Mouse (Mus musculus): ENCODE data around the gene Ehf. TPM values are rescaled to one million over a fixed set of nuclear protein-coding genes. Genes with fewer than 3 reads are reported as not detected.

The Ehf gene
- polyA plus RNA-seq, 1 experiment from 2014 or later: not detected

DNA sequence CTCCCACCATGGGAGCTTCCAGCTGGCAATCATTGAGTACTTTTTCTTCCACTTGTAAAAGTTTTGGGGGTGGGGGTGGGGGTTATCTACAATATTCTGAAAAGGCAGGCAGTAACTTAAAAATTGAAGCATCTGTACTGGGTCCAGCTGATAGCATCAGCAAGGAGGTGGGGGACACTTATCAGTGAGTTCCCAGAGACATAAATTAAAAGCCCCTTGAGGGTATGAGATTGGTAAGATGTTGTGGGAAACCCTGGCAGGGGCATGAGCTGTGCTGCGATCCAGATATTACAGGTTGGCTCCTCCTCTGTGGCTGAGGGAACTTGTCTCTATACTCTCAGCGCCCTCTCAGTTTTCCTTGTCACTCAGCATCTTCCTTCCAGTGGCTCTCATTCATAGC is 21.2 kb upstream of the Ehf start:
- WGBS: 92% methylated on average over 2 of the region's 2 CpGs
- Histone ChIP-seq H3K36me3 (replicated peaks) (no peaks in the 10 kb centered on the region), H3K27me3 (ENCODE audit: poor library complexity, severe bottlenecking) (no peaks in the 10 kb centered on the region), H3K27ac (no peak overlapping the region), H3K4me1 (peaks cover 3% of the 10 kb centered on the region; the same call in 1 of the 2 replicates), H3K9me3 (no peaks in the 10 kb centered on the region), H3K4me3 (no peak overlapping the region)
- DNase-seq (ENCODE audit: extremely low spot score, low spot score): no peak

DNA sequence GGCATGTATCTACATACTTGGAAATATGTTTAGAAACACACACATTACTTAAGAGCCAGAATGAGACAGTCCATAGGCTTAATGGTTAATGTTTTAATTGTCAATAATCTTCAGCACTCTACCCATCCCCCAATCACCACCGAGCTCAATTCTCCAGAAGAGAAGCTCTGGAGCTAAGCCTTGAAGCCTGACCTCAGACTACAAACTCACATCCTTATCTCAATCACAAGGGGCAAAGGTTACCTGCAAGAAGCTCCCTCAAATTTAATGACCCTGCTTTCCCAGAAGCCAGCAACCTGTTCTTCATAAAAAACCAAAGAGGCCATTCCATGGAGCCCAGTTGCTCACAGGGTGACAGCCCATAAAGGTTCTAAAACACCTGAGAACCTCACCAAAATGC is 19.1 kb upstream of the Ehf start:
- H3K27ac ChIP-seq: no peak overlapping the region
- WGBS: 80% methylated on average over 1 of the region's 1 CpGs
- H3K27me3 ChIP-seq (ENCODE audit: poor library complexity, severe bottlenecking): no peaks in the 10 kb centered on the region
- H3K4me1 ChIP-seq: peaks cover under 1% of the 10 kb centered on the region; the same call in 1 of the 2 replicates
- no peaks in the 10 kb centered on the region for H3K36me3 ChIP-seq (replicated peaks)
- no peak overlapping the region for H3K4me3 ChIP-seq
- no peak for DNase-seq (ENCODE audit: extremely low spot score, low spot score)
- no peaks in the 10 kb centered on the region for H3K9me3 ChIP-seq

DNA sequence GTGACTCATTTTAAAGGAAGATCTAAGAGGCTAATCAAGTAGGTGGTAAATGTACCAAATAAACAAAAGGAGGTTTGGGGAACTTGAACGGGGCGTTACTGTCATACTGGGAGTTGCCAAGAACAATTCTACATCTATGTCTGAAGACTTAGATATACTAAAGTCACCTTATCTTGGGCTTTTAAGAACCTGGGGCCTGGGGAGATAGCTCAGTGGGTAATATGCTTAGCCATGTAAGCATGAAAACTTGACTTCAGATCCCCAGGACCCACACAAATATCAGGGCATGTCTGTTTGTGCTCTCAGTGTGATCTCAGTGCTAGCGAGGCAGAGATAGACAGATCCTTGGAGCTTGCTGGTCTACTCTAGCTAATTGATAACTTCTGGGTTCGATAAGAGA is 18.6 kb upstream of the Ehf start:
- Histone ChIP-seq H3K4me3 (no peak overlapping the region), H3K27me3 (ENCODE audit: poor library complexity, severe bottlenecking) (no peaks in the 10 kb centered on the region), H3K4me1 (no peaks in the 10 kb centered on the region), H3K9me3 (no peaks in the 10 kb centered on the region), H3K27ac (no peak overlapping the region), H3K36me3 (replicated peaks) (no peaks in the 10 kb centered on the region)
- no peak for DNase-seq (ENCODE audit: extremely low spot score, low spot score)
- WGBS: 91% methylated on average over 4 of the region's 4 CpGs

GRCm38 (mm10) chr2:103314002-103314401 is 10.9 kb upstream of the Ehf start:
- no peak for DNase-seq (ENCODE audit: extremely low spot score, low spot score)
- Histone ChIP-seq H3K27ac (no peak overlapping the region), H3K9me3 (no peaks in the 10 kb centered on the region), H3K4me3 (no peak overlapping the region), H3K27me3 (ENCODE audit: poor library complexity, severe bottlenecking) (no peaks in the 10 kb centered on the region), H3K4me1 (no peaks in the 10 kb centered on the region), H3K36me3 (replicated peaks) (no peaks in the 10 kb centered on the region)
- WGBS: 94% methylated on average over 4 of the region's 4 CpGs

- no peak for DNase-seq (ENCODE audit: extremely low spot score, low spot score)
- Histone ChIP-seq H3K27me3 (ENCODE audit: poor library complexity, severe bottlenecking) (no peaks in the 10 kb centered on the region), H3K4me1 (no peaks in the 10 kb centered on the region), H3K4me3 (no peak overlapping the region), H3K27ac (no peak overlapping the region), H3K36me3 (replicated peaks) (no peaks in the 10 kb centered on the region), H3K9me3 (no peaks in the 10 kb centered on the region)
- 61% methylated on average over 4 of the region's 4 CpGs for WGBS
These were observed 9.6 kb upstream of the Ehf start for GRCm38 (mm10) chr2:103312640-103313039.

DNA sequence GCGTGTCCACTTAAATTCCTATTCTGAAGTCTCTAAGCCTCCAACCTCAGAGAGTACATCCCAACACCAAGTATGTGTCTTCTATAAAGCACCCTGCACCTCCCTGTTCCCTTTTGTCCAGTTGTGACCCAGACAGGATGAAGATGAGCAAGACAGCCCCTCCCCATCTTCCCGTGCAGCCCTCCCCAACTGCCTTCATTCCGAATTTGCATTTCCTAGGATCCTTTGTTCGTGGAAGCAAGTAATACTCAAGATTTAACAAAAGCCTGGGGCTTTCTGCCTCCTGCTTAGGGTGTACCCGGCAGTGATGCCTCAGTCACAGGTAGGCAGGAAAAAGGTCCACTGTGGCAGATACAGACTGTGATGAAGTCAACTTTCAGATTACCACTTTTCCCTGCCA is 7.6 kb upstream of the Ehf start:
- DNase-seq (ENCODE audit: extremely low spot score, low spot score): no peak
- WGBS: 32% methylated on average over 5 of the region's 5 CpGs

DNA sequence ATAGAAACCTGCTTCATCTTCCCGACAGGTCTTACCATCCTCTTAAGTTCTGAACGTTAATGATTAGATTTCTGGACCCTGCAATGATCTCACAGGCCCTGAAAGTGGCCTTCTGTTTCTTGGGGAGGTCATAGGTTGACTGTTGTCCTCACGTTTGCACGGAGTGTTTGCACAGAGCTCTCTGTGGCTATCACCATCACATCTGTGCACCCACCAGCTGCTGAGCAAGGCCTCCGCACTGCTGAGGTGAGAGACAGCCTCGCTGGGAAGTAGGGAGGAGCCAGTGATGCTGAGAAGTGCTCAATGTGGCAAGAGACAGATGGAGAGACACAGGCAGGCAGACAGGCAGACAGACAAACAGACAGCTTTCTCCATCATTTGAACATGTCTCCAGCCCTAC is 3.6 kb upstream of the Ehf start:
- WGBS: 70% methylated on average over 6 of the region's 6 CpGs
- DNase-seq (ENCODE audit: extremely low spot score, low spot score): no peak
- Histone ChIP-seq H3K9me3 (no peaks in the 10 kb centered on the region), H3K27ac (no peak overlapping the region), H3K36me3 (replicated peaks) (no peaks in the 10 kb centered on the region), H3K27me3 (ENCODE audit: poor library complexity, severe bottlenecking) (no peaks in the 10 kb centered on the region), H3K4me1 (peaks cover 4% of the 10 kb centered on the region; the same call in 1 of the 2 replicates), H3K4me3 (no peak overlapping the region)

More for the DNA sequence above, 7.6 kb upstream of the Ehf start:
- no peak overlapping the region for H3K4me3 ChIP-seq
- H3K4me1 ChIP-seq: no peaks in the 10 kb centered on the region
- no peaks in the 10 kb centered on the region for H3K27me3 ChIP-seq (ENCODE audit: poor library complexity, severe bottlenecking)
- H3K9me3 ChIP-seq: no peaks in the 10 kb centered on the region
- no peak overlapping the region for H3K27ac ChIP-seq
- no peaks in the 10 kb centered on the region for H3K36me3 ChIP-seq (replicated peaks)

DNA sequence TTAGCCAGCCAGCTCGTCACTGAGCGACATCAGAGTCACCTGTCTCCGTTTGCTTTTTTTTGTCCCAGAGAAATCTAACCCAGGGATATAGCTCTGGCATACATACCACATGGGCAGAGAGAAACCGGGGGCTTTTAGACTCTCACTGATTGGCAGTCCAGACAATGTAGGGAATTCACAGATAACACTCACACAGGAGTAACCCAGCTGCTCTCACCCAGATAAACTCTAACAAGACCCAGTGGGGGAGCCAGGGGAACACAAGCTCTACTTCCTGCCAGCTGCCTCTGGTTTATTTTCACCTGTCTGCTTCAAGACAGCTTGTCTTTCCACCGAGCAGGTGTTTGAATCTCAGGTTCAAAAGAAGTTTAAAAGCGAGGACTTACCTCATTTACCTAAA is 409 bp downstream of the Ehf start:
- Histone ChIP-seq H3K27ac (no peak overlapping the region), H3K4me3 (no peak overlapping the region), H3K9me3 (no peaks in the 10 kb centered on the region), H3K36me3 (replicated peaks) (no peaks in the 10 kb centered on the region), H3K27me3 (ENCODE audit: poor library complexity, severe bottlenecking) (no peaks in the 10 kb centered on the region), H3K4me1 (peaks cover 4% of the 10 kb centered on the region; the same call in 1 of the 2 replicates)
- WGBS: 75% methylated on average over 6 of the region's 6 CpGs
- DNase-seq (ENCODE audit: extremely low spot score, low spot score): no peak

- no peak for DNase-seq (ENCODE audit: extremely low spot score, low spot score)
- no peak overlapping the region for H3K4me3 ChIP-seq
- H3K4me1 ChIP-seq: peaks cover 16% of the 10 kb centered on the region
- 85% methylated on average over 13 of the region's 13 CpGs for WGBS
- H3K27me3 ChIP-seq (ENCODE audit: poor library complexity, severe bottlenecking): no peaks in the 10 kb centered on the region
- H3K36me3 ChIP-seq (replicated peaks): no peaks in the 10 kb centered on the region
- no peak overlapping the region for H3K27ac ChIP-seq
- H3K9me3 ChIP-seq: no peaks in the 10 kb centered on the region
These were observed 4.2 kb downstream of the Ehf start for GRCm38 (mm10) chr2:103298711-103299463.

DNA sequence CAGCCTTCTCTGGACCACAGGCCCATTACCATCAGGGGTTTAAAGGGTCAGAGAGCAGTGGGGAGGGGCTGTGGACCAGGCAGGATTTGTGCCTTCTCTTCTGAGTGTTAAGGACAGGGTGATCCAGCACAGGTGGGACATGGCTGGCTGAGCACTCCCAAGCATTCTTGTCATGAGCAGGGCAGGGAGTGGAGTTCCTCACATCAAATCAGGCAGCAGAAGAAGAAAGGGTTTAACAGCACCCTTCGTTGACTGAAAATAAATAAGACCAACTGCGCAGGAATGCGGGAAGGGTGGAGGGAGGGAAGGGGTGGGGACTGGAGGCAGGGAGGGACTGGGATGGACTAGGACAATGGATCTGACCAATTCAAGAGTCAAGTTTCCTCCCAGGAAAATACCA is 8.6 kb downstream of the Ehf start:
- H3K27ac ChIP-seq: no peak overlapping the region
- no peaks in the 10 kb centered on the region for H3K9me3 ChIP-seq
- DNase-seq (ENCODE audit: extremely low spot score, low spot score): no peak
- no peaks in the 10 kb centered on the region for H3K36me3 ChIP-seq (replicated peaks)
- H3K4me1 ChIP-seq: peaks cover 26% of the 10 kb centered on the region
- peaks cover 7% of the 10 kb centered on the region for H3K27me3 ChIP-seq (ENCODE audit: poor library complexity, severe bottlenecking)
- no peak overlapping the region for H3K4me3 ChIP-seq
- WGBS: 13% methylated on average over 3 of the region's 3 CpGs

GRCm38 (mm10) chr2:103293751-103294150 is 9.3 kb downstream of the Ehf start:
- DNase-seq (ENCODE audit: extremely low spot score, low spot score): no peak
- H3K4me3 ChIP-seq: no peak overlapping the region
- no peak overlapping the region for H3K27ac ChIP-seq
- 65% methylated on average over 5 of the region's 5 CpGs for WGBS
- H3K27me3 ChIP-seq (ENCODE audit: poor library complexity, severe bottlenecking): peaks cover 8% of the 10 kb centered on the region
- peaks cover 26% of the 10 kb centered on the region for H3K4me1 ChIP-seq
- H3K9me3 ChIP-seq: no peaks in the 10 kb centered on the region
- H3K36me3 ChIP-seq (replicated peaks): no peaks in the 10 kb centered on the region

DNA sequence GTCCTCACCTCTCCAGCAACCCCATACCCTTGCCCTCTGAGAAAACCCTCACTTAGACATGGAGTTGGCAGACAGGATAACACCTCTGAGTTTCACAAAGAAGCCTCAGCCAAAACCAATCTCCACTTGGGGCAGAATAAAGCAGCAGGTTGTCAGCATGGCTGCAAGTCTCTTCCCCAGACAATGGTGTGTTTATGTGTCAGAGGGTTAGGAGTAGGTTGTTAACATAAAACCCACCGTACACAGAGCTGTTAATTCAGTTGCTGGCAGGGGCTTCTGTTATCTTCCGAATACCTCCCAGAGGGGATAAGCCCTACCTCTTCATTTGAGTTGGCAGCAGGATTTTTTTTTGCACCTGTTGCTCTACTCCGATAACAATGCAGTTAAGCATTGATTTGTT is 9.9 kb downstream of the Ehf start:
- Histone ChIP-seq H3K36me3 (replicated peaks) (no peaks in the 10 kb centered on the region), H3K9me3 (no peaks in the 10 kb centered on the region), H3K4me1 (peaks cover 29% of the 10 kb centered on the region), H3K4me3 (no peak overlapping the region), H3K27ac (no peak overlapping the region), H3K27me3 (ENCODE audit: poor library complexity, severe bottlenecking) (peaks cover 8% of the 10 kb centered on the region)
- DNase-seq (ENCODE audit: extremely low spot score, low spot score): no peak
- 26% methylated on average over 3 of the region's 3 CpGs for WGBS

- no peak for DNase-seq (ENCODE audit: extremely low spot score, low spot score)
- Histone ChIP-seq H3K36me3 (replicated peaks) (no peaks in the 10 kb centered on the region), H3K4me1 (peaks cover 41% of the 10 kb centered on the region), H3K27ac (no peak overlapping the region), H3K9me3 (no peaks in the 10 kb centered on the region), H3K4me3 (no peak overlapping the region), H3K27me3 (ENCODE audit: poor library complexity, severe bottlenecking) (peaks cover 16% of the 10 kb centered on the region)
- WGBS: 52% methylated on average over 2 of the region's 2 CpGs
These were observed 12.3 kb downstream of the Ehf start for GRCm38 (mm10) chr2:103290705-103291269.
